Mouse (Mus musculus) testis, adult 2 months (tissue): ENCODE results near the gene Ngfr. TPM values are rescaled to one million over a fixed set of nuclear protein-coding genes. Genes with fewer than 3 reads are reported as not detected.

Experiments used
- H3K27ac ChIP-seq: fragments of 200-500 bp; 2 replicates; pipeline ENCODE4 v1.5.1; 2012; ENCODE audit warnings: low read depth, low read length; ENCODE audit not compliant: control insufficient read depth, insufficient read depth
- H3K27me3 ChIP-seq: fragments of 200-500 bp; 2 replicates; pipeline ENCODE4 v1.6.1; 2012; ENCODE audit warnings: mild to moderate bottlenecking, low read length, moderate library complexity; ENCODE audit not compliant: control insufficient read depth, insufficient read depth
- H3K36me3 ChIP-seq: fragments of 200-500 bp; 2 replicates; pipeline ENCODE4 v1.6.1; 2012; ENCODE audit warnings: mild to moderate bottlenecking, low read length; ENCODE audit not compliant: control insufficient read depth, insufficient read depth
- H3K4me1 ChIP-seq: fragments of 200-500 bp; 2 replicates; pipeline ENCODE4 v1.6.1; 2012; ENCODE audit warnings: low read length; ENCODE audit not compliant: control insufficient read depth, insufficient read depth
- H3K4me3 ChIP-seq: fragments of 200-500 bp; 2 replicates; pipeline ENCODE4 v1.5.1; 2012; ENCODE audit warnings: low read depth, mild to moderate bottlenecking, low read length, moderate library complexity, mixed read lengths; ENCODE audit not compliant: control insufficient read depth
- CTCF ChIP-seq: fragments of 200-500 bp; IDR thresholded peaks from 2 replicates; pipeline ENCODE4 v1.5.1; 2012; ENCODE audit warnings: low read depth, mild to moderate bottlenecking, inconsistent platforms, low read length, moderate library complexity; ENCODE audit not compliant: control insufficient read depth, insufficient read depth, insufficient replicate concordance
- POLR2A ChIP-seq: fragments of 200-500 bp; IDR thresholded peaks from 2 replicates; pipeline ENCODE4 v1.6.1; 2012; ENCODE audit warnings: low read depth, mild to moderate bottlenecking, inconsistent platforms, low read length, moderate library complexity; ENCODE audit not compliant: control insufficient read depth
- polyA plus RNA-seq: library from polyadenylated mRNA; depleted of rRNA; stranded (reverse); fragments of >200 nt; gene quantifications from 2 replicates; pipeline ENCODE4 v1.2.3, GENCODE M21; 2012

Gene Ngfr
- polyA plus RNA-seq, 1 experiment, result 16.3 TPM

- Histone ChIP-seq H3K36me3 (no peaks in the 10 kb centered on the region), H3K27me3 (no peaks in the 10 kb centered on the region), H3K4me3 (no peak overlapping the region), H3K27ac (no peak overlapping the region), H3K4me1 (no peaks in the 10 kb centered on the region)
- TF ChIP-seq CTCF, result peak; percentile 27; the same call in 1 of the 2 replicates
- TF ChIP-seq POLR2A, result no peak
These were observed 23.7 kb downstream of the Ngfr start for GRCm38 (mm10) chr11:95563849-95564248.

GRCm38 (mm10) chr11:95560773-95561172 is 26.8 kb downstream of the Ngfr start:
- Histone ChIP-seq H3K27ac (no peak overlapping the region), H3K4me1 (no peaks in the 10 kb centered on the region), H3K27me3 (no peaks in the 10 kb centered on the region)

GRCm38 (mm10) chr11:95559761-95560160 is 27.8 kb downstream of the Ngfr start:
- no peaks in the 10 kb centered on the region for H3K36me3 ChIP-seq
- H3K4me1 ChIP-seq, result no peaks in the 10 kb centered on the region
- no peak for TF ChIP-seq CTCF
- TF ChIP-seq POLR2A, result no peak
- no peak overlapping the region for H3K4me3 ChIP-seq
- H3K27ac ChIP-seq, result no peak overlapping the region
- H3K27me3 ChIP-seq, result no peaks in the 10 kb centered on the region

More at GRCm38 (mm10) chr11:95560773-95561172, 26.8 kb downstream of the Ngfr start:
- Histone ChIP-seq H3K36me3 (no peaks in the 10 kb centered on the region), H3K4me3 (no peak overlapping the region)
- TF ChIP-seq CTCF (no peak), POLR2A (no peak)

- H3K4me1 ChIP-seq, result no peaks in the 10 kb centered on the region
- no peaks in the 10 kb centered on the region for H3K27me3 ChIP-seq
- H3K27ac ChIP-seq, result no peak overlapping the region
- no peak overlapping the region for H3K4me3 ChIP-seq
- TF ChIP-seq CTCF (no peak), POLR2A (no peak)
- H3K36me3 ChIP-seq, result no peaks in the 10 kb centered on the region
These were observed 29.8 kb downstream of the Ngfr start for GRCm38 (mm10) chr11:95557719-95558118.

GRCm38 (mm10) chr11:95557032-95557431 is 30.5 kb downstream of the Ngfr start:
- TF ChIP-seq CTCF (no peak), POLR2A (no peak)
- Histone ChIP-seq H3K36me3 (no peaks in the 10 kb centered on the region), H3K27ac (no peak overlapping the region), H3K4me3 (no peak overlapping the region), H3K4me1 (no peaks in the 10 kb centered on the region), H3K27me3 (no peaks in the 10 kb centered on the region)

GRCm38 (mm10) chr11:95555279-95555678 is 32.3 kb downstream of the Ngfr start:
- Histone ChIP-seq H3K36me3 (no peaks in the 10 kb centered on the region), H3K27me3 (no peaks in the 10 kb centered on the region), H3K4me3 (no peak overlapping the region), H3K4me1 (no peaks in the 10 kb centered on the region), H3K27ac (no peak overlapping the region)
- TF ChIP-seq POLR2A, result no peak
- TF ChIP-seq CTCF, result no peak

- H3K4me1 ChIP-seq, result no peaks in the 10 kb centered on the region
- H3K36me3 ChIP-seq, result no peaks in the 10 kb centered on the region
- H3K4me3 ChIP-seq, result no peak overlapping the region
- H3K27ac ChIP-seq, result no peak overlapping the region
- H3K27me3 ChIP-seq, result no peaks in the 10 kb centered on the region
- TF ChIP-seq POLR2A, result no peak
- TF ChIP-seq CTCF, result no peak
These were observed 37.1 kb downstream of the Ngfr start for GRCm38 (mm10) chr11:95550301-95551021.
